Mouse (Mus musculus) forebrain, postnatal 0 days (tissue): ENCODE measurements at regions not wholly inside any gene's neighbourhood (a gene's known extent, or its start where the extent isn't known, plus 50 kb on each side); places are given as distances from the start of the nearest gene placed in this dataset.
A peak's percentile ranks its signal among the peaks of the same experiment; 100 is the strongest.

Experiments
- ATAC-seq: fragments of 200-750 bp; cut with Nextera tagmentation; 2 replicates; pipeline ENCODE4 v1.8.0; 2017; ENCODE audit warnings: mild to moderate bottlenecking, moderate library complexity
- DNase-seq: peaks from one replicate; pipeline ENCODE4 v3.0.0-alpha.2; 2015
- H3K27ac ChIP-seq: fragments of 300-500 bp; sonication (generic); 2 replicates; pipeline ENCODE4 v1.5.1; 2014; ENCODE audit warnings: low read depth, mild to moderate bottlenecking, antibody characterized with exemption, low read length, moderate library complexity, mixed read lengths
- H3K27me3 ChIP-seq: fragments of 300-500 bp; sonication (generic); 2 replicates; pipeline ENCODE4 v1.6.1; 2014; ENCODE audit warnings: mild to moderate bottlenecking, low read length, mixed read lengths; ENCODE audit not compliant: insufficient read depth
- H3K36me3 ChIP-seq: fragments of 300-500 bp; sonication (generic); 2 replicates; pipeline ENCODE4 v1.6.1; 2014; ENCODE audit warnings: mild to moderate bottlenecking, moderate library complexity; ENCODE audit not compliant: insufficient read depth
- H3K4me1 ChIP-seq: fragments of 300-500 bp; sonication (generic); 2 replicates; pipeline ENCODE4 v1.6.1; 2014; ENCODE audit warnings: antibody characterized with exemption; ENCODE audit not compliant: insufficient read depth
- H3K4me2 ChIP-seq: fragments of 300-500 bp; sonication (generic); 2 replicates; pipeline ENCODE4 v1.6.1; 2014; ENCODE audit warnings: low read depth, mild to moderate bottlenecking, moderate library complexity
- H3K4me3 ChIP-seq: fragments of 300-500 bp; sonication (generic); 2 replicates; pipeline ENCODE4 v1.5.1; 2014; ENCODE audit warnings: low read depth, low read length, mixed read lengths
- H3K9ac ChIP-seq: fragments of 300-500 bp; sonication (generic); 2 replicates; pipeline ENCODE4 v1.6.1; 2014; ENCODE audit warnings: mild to moderate bottlenecking
- H3K9me3 ChIP-seq: fragments of 300-500 bp; sonication (generic); 2 replicates; pipeline ENCODE4 v1.6.1; 2016; ENCODE audit warnings: low read length
- CTCF ChIP-seq: sonication (generic); IDR thresholded peaks from 2 replicates; pipeline ENCODE4 v1.5.1; 2016; ENCODE audit warnings: antibody characterized with exemption, control low read depth, low read depth
- WGBS: fragments of 180-500 bp; shearing (Covaris S2); extraction: QIAGEN DNeasy Blood & Tissue Kit; methylation state at CpG from one replicate; pipeline ENCODE4 v1.1.7; 2014; 5-methylcytosine and 5-hydroxymethylcytosine counted together

GRCm38 (mm10) chr3:21270788-21271187, 805.7 kb upstream of the Tbl1xr1 start:
- no peaks in the 10 kb centered on the region for H3K4me1 ChIP-seq
- no peak overlapping the region for H3K9ac ChIP-seq
- no peaks in the 10 kb centered on the region for H3K27me3 ChIP-seq
- TF ChIP-seq CTCF, result no peak
- ATAC-seq (no peak), DNase-seq (no peak)
- no peak overlapping the region for H3K4me3 ChIP-seq
- no peaks in the 10 kb centered on the region for H3K9me3 ChIP-seq
- no peaks in the 10 kb centered on the region for H3K36me3 ChIP-seq
- H3K4me2 ChIP-seq, result no peak overlapping the region
- no peak overlapping the region for H3K27ac ChIP-seq
- WGBS, result 71% methylated on average over 3 of the region's 3 CpGs

GRCm38 (mm10) chr3:21272219-21272618, 804.2 kb upstream of the Tbl1xr1 start:
- H3K27ac ChIP-seq, result no peak overlapping the region
- no peak for ATAC-seq
- no peak overlapping the region for H3K4me2 ChIP-seq
- DNase-seq, result no peak
- H3K9me3 ChIP-seq, result no peaks in the 10 kb centered on the region
- no peaks in the 10 kb centered on the region for H3K36me3 ChIP-seq
- H3K4me1 ChIP-seq, result no peaks in the 10 kb centered on the region
- no peak overlapping the region for H3K4me3 ChIP-seq
- no peak for TF ChIP-seq CTCF
- 89% methylated on average over 4 of the region's 4 CpGs for WGBS
- no peaks in the 10 kb centered on the region for H3K27me3 ChIP-seq
- no peak overlapping the region for H3K9ac ChIP-seq

GRCm38 (mm10) chr3:21292774-21293173, 783.7 kb upstream of the Tbl1xr1 start:
- Histone ChIP-seq H3K4me1 (no peaks in the 10 kb centered on the region; the same call in 1 of the 2 replicates), H3K9me3 (no peaks in the 10 kb centered on the region), H3K36me3 (no peaks in the 10 kb centered on the region), H3K4me3 (no peak overlapping the region), H3K4me2 (no peak overlapping the region), H3K27ac (no peak overlapping the region), H3K27me3 (no peaks in the 10 kb centered on the region), H3K9ac (no peak overlapping the region)
- DNase-seq, result no peak
- no peak for TF ChIP-seq CTCF
- WGBS, result 64% methylated on average over 1 of the region's 1 CpGs
- peak; percentile 38; the same call in 1 of the 2 replicates for ATAC-seq

GRCm38 (mm10) chr3:21293308-21293707, 783.1 kb upstream of the Tbl1xr1 start:
- Histone ChIP-seq H3K4me2 (no peak overlapping the region), H3K9me3 (no peaks in the 10 kb centered on the region), H3K4me1 (no peaks in the 10 kb centered on the region; the same call in 1 of the 2 replicates), H3K9ac (no peak overlapping the region), H3K4me3 (no peak overlapping the region), H3K27ac (no peak overlapping the region), H3K27me3 (no peaks in the 10 kb centered on the region), H3K36me3 (no peaks in the 10 kb centered on the region)
- no peak for TF ChIP-seq CTCF
- peak; percentile 83 for ATAC-seq
- WGBS, result 70% methylated on average over 2 of the region's 2 CpGs
- peak; percentile 28 for DNase-seq

GRCm38 (mm10) chr3:21294776-21295175, 781.7 kb upstream of the Tbl1xr1 start:
- Histone ChIP-seq H3K27ac (no peak overlapping the region), H3K9ac (no peak overlapping the region), H3K4me2 (no peak overlapping the region), H3K4me3 (no peak overlapping the region), H3K27me3 (no peaks in the 10 kb centered on the region), H3K4me1 (no peaks in the 10 kb centered on the region; the same call in 1 of the 2 replicates), H3K9me3 (no peaks in the 10 kb centered on the region), H3K36me3 (no peaks in the 10 kb centered on the region)
- 95% methylated on average over 3 of the region's 3 CpGs for WGBS
- TF ChIP-seq CTCF, result no peak
- DNase-seq, result no peak
- ATAC-seq, result no peak

- H3K27ac ChIP-seq, result no peak overlapping the region
- H3K9me3 ChIP-seq, result no peaks in the 10 kb centered on the region
- 18% methylated on average over 1 of the region's 1 CpGs for WGBS
- no peak overlapping the region for H3K9ac ChIP-seq
- no peaks in the 10 kb centered on the region for H3K27me3 ChIP-seq
- no peaks in the 10 kb centered on the region; the same call in 1 of the 2 replicates for H3K4me1 ChIP-seq
- no peak for ATAC-seq
- no peak for DNase-seq
- no peak overlapping the region for H3K4me3 ChIP-seq
- no peak for TF ChIP-seq CTCF
- no peaks in the 10 kb centered on the region for H3K36me3 ChIP-seq
- no peak overlapping the region for H3K4me2 ChIP-seq
These were observed 779.8 kb upstream of the Tbl1xr1 start for GRCm38 (mm10) chr3:21296581-21297110.

GRCm38 (mm10) chr3:21325329-21325896, 751.0 kb upstream of the Tbl1xr1 start:
- no peak for ATAC-seq
- H3K36me3 ChIP-seq, result no peaks in the 10 kb centered on the region
- TF ChIP-seq CTCF, result no peak
- H3K27me3 ChIP-seq, result no peaks in the 10 kb centered on the region
- no peaks in the 10 kb centered on the region for H3K4me1 ChIP-seq
- WGBS, result 36% methylated on average over 4 of the region's 4 CpGs
- H3K27ac ChIP-seq, result no peak overlapping the region
- H3K4me2 ChIP-seq, result no peak overlapping the region
- no peak for DNase-seq
- no peak overlapping the region for H3K4me3 ChIP-seq
- H3K9me3 ChIP-seq, result no peaks in the 10 kb centered on the region
- H3K9ac ChIP-seq, result no peak overlapping the region
